Mouse (Mus musculus) bone marrow, adult 2 months (tissue): ENCODE data around the gene Espn. TPM values are rescaled to one million over a fixed set of nuclear protein-coding genes. Genes with fewer than 3 reads are reported as not detected.

ENCODE experiments used
- H3K27ac ChIP-seq: fragments of 200-500 bp; 2 replicates; pipeline ENCODE4 v1.5.1; 2012; ENCODE audit warnings: low read depth, mild to moderate bottlenecking, control low read depth, inconsistent platforms, low read length; ENCODE audit not compliant: control insufficient read depth, poor library complexity, insufficient read depth
- H3K4me1 ChIP-seq: fragments of 200-500 bp; 2 replicates; pipeline ENCODE4 v1.6.1; 2011; ENCODE audit warnings: low read length; ENCODE audit not compliant: control insufficient read depth, insufficient read depth
- H3K4me3 ChIP-seq: fragments of 200-500 bp; replicated peaks from 2 replicates; pipeline ENCODE3; 2011; ENCODE audit warnings: mild to moderate bottlenecking, low read depth, low read length, control low read depth; ENCODE audit not compliant: control insufficient read depth
- CTCF ChIP-seq: fragments of 200-500 bp; IDR thresholded peaks from 2 replicates; pipeline ENCODE4 v1.5.1; 2011; ENCODE audit warnings: low read length, control low read depth; ENCODE audit not compliant: control insufficient read depth, insufficient read depth
- POLR2A ChIP-seq: fragments of 200-500 bp; IDR thresholded peaks from 2 replicates; pipeline ENCODE4 v1.6.1; 2011; ENCODE audit warnings: low read depth, mild to moderate bottlenecking, control low read depth, low read length, borderline replicate concordance; ENCODE audit not compliant: control insufficient read depth
- WGBS: fragments of 180-500 bp; shearing (Covaris S2); methylation state at CpG from one replicate; pipeline ENCODE4 v1.1.7; 2018; 5-methylcytosine and 5-hydroxymethylcytosine counted together
- polyA plus RNA-seq: library from polyadenylated mRNA; stranded (reverse); fragments of >200 nt; gene quantifications from 2 replicates; pipeline ENCODE4 v1.2.4, GENCODE M21; 2011; ENCODE audit warnings: low replicate concordance; ENCODE audit not compliant: missing spikeins, insufficient read depth, insufficient read length

The Espn gene
- polyA plus RNA-seq, 1 experiment = not detected

- Histone ChIP-seq H3K27ac (no peak overlapping the region), H3K4me1 (no peaks in the 10 kb centered on the region; the same call in none of the 2 replicates), H3K4me3 (no peak overlapping the region)
- no peak for TF ChIP-seq CTCF
- WGBS = 78% methylated on average over 3 of the region's 3 CpGs
Observed at GRCm38 (mm10) chr4:152109509-152109908, 42.7 kb downstream of the Espn start.

GRCm38 (mm10) chr4:152108673-152109072 is 43.5 kb downstream of the Espn start:
- no peak for TF ChIP-seq CTCF
- no peak for TF ChIP-seq POLR2A
- no peak overlapping the region for H3K27ac ChIP-seq
- 93% methylated on average over 5 of the region's 5 CpGs for WGBS
- no peaks in the 10 kb centered on the region; the same call in none of the 2 replicates for H3K4me1 ChIP-seq
- H3K4me3 ChIP-seq = no peak overlapping the region

- Histone ChIP-seq H3K4me3 (no peak overlapping the region), H3K4me1 (no peaks in the 10 kb centered on the region; the same call in none of the 2 replicates), H3K27ac (no peak overlapping the region)
- no peak for TF ChIP-seq CTCF
- TF ChIP-seq POLR2A = no peak
- WGBS = 93% methylated on average over 30 of the region's 30 CpGs
Observed at GRCm38 (mm10) chr4:152107971-152108509, 44.1 kb downstream of the Espn start.

- no peak overlapping the region for H3K27ac ChIP-seq
- TF ChIP-seq POLR2A (no peak), CTCF (no peak)
- WGBS = 80% methylated on average over 24 of the region's 24 CpGs
- H3K4me1 ChIP-seq = no peaks in the 10 kb centered on the region; the same call in none of the 2 replicates
- peak overlapping the region; percentile 8 for H3K4me3 ChIP-seq
Observed at GRCm38 (mm10) chr4:152107493-152107892, 44.7 kb downstream of the Espn start.

GRCm38 (mm10) chr4:152106746-152107145 is 45.4 kb downstream of the Espn start:
- no peak overlapping the region for H3K27ac ChIP-seq
- H3K4me3 ChIP-seq = no peak overlapping the region
- TF ChIP-seq CTCF (no peak), POLR2A (no peak)
- no peaks in the 10 kb centered on the region; the same call in none of the 2 replicates for H3K4me1 ChIP-seq
- WGBS = 89% methylated on average over 9 of the region's 9 CpGs

GRCm38 (mm10) chr4:152103025-152103424 is 49.1 kb downstream of the Espn start:
- 54% methylated on average over 7 of the region's 7 CpGs for WGBS
- no peak for TF ChIP-seq POLR2A
- peak; percentile 94 for TF ChIP-seq CTCF
- Histone ChIP-seq H3K4me1 (no peaks in the 10 kb centered on the region; the same call in none of the 2 replicates), H3K27ac (no peak overlapping the region), H3K4me3 (no peak overlapping the region)

- WGBS = 90% methylated on average over 16 of the region's 16 CpGs
- no peaks in the 10 kb centered on the region; the same call in 1 of the 2 replicates for H3K4me1 ChIP-seq
- TF ChIP-seq CTCF (no peak), POLR2A (no peak)
- H3K4me3 ChIP-seq = no peak overlapping the region
- H3K27ac ChIP-seq = no peak overlapping the region
Observed at GRCm38 (mm10) chr4:152101921-152102320, 50.2 kb downstream of the Espn start.

GRCm38 (mm10) chr4:152101081-152101653 is 51.0 kb downstream of the Espn start:
- Histone ChIP-seq H3K27ac (no peak overlapping the region), H3K4me3 (no peak overlapping the region), H3K4me1 (no peaks in the 10 kb centered on the region; the same call in none of the 2 replicates)
- no peak for TF ChIP-seq POLR2A
- no peak for TF ChIP-seq CTCF
- WGBS = 35% methylated on average over 7 of the region's 7 CpGs
